Mouse (Mus musculus) stomach, postnatal 0 days (tissue): ENCODE results near the gene Sphk1. TPM values are rescaled to one million over a fixed set of nuclear protein-coding genes. Genes with fewer than 3 reads are reported as not detected.

Experiments used
- ATAC-seq: fragments of 200-750 bp; cut with Nextera tagmentation; 2 replicates; pipeline ENCODE4 v1.8.0; 2017; ENCODE audit not compliant: low FRiP score, low TSS enrichment
- DNase-seq: peaks from one replicate; pipeline ENCODE4 v3.0.0-alpha.2; 2016; ENCODE audit warnings: low spot score
- H3K27ac ChIP-seq: fragments of 300-500 bp; sonication (generic); replicated peaks from 2 replicates; pipeline ENCODE4 v1.5.1; 2014; ENCODE audit warnings: mild to moderate bottlenecking, control low read depth
- H3K27me3 ChIP-seq: fragments of 300-500 bp; sonication (generic); 2 replicates; pipeline ENCODE4 v1.6.1; 2014; ENCODE audit warnings: low read length; ENCODE audit not compliant: control insufficient read depth, insufficient read depth
- H3K36me3 ChIP-seq: fragments of 300-500 bp; sonication (generic); 2 replicates; pipeline ENCODE4 v1.6.1; 2014; ENCODE audit warnings: low read length, mixed read lengths; ENCODE audit not compliant: control insufficient read depth, insufficient read depth
- H3K4me1 ChIP-seq: fragments of 300-500 bp; sonication (generic); replicated peaks from 2 replicates; pipeline ENCODE4 v1.6.1; 2014; ENCODE audit warnings: antibody characterized with exemption; ENCODE audit not compliant: control insufficient read depth, insufficient read depth
- H3K4me2 ChIP-seq: fragments of 300-500 bp; sonication (generic); replicated peaks from 2 replicates; pipeline ENCODE4 v1.6.1; 2014; ENCODE audit warnings: low read depth, mild to moderate bottlenecking, control low read depth, moderate library complexity
- H3K4me3 ChIP-seq: fragments of 300-500 bp; sonication (generic); 2 replicates; pipeline ENCODE4 v1.5.1; 2014; ENCODE audit warnings: low read depth, low read length, control low read depth
- H3K9ac ChIP-seq: fragments of 300-500 bp; sonication (generic); 2 replicates; pipeline ENCODE4 v1.6.1; 2014; ENCODE audit warnings: mild to moderate bottlenecking, low read length, control low read depth, mixed read lengths
- H3K9me3 ChIP-seq: fragments of 300-500 bp; sonication (generic); 2 replicates; pipeline ENCODE4 v1.6.1; 2016; ENCODE audit warnings: low read length; ENCODE audit not compliant: control insufficient read depth
- CTCF ChIP-seq: IDR thresholded peaks from 2 replicates; pipeline ENCODE4 v1.5.1; 2016; ENCODE audit warnings: antibody characterized with exemption, low read depth, mild to moderate bottlenecking, moderate library complexity
- EP300 ChIP-seq: optimal IDR thresholded peaks from 2 replicates; pipeline ENCODE3; 2016; ENCODE audit warnings: antibody characterized with exemption
- WGBS: fragments of 180-500 bp; shearing (Covaris S2); extraction: QIAGEN DNeasy Blood & Tissue Kit; methylation state at CpG from one replicate; pipeline ENCODE4 v1.1.7; 2014; 5-methylcytosine and 5-hydroxymethylcytosine counted together
- polyA plus RNA-seq: library from polyadenylated mRNA; unstranded; fragments of >200 nt; fragmentation: Nextera tagmentation; extraction: Ambion mirVana; gene quantifications from 2 replicates; pipeline ENCODE4 v1.2.1, GENCODE M21; 2015

The Sphk1 gene
- polyA plus RNA-seq, 1 experiment from 2014 or later = 7.9 TPM

GRCm38 (mm10) chr11:116501005-116501746 lies 29.5 kb upstream of the Sphk1 start:
- TF ChIP-seq EP300 (no peak), CTCF (peak; percentile 84)
- no peaks in the 10 kb centered on the region for H3K36me3 ChIP-seq
- H3K4me2 ChIP-seq = no peak overlapping the region
- H3K4me1 ChIP-seq = no peaks in the 10 kb centered on the region
- 20% methylated on average over 7 of the region's 7 CpGs for WGBS
- H3K27ac ChIP-seq = no peak overlapping the region
- peak; percentile 82 for ATAC-seq
- no peaks in the 10 kb centered on the region for H3K9me3 ChIP-seq
- no peak overlapping the region for H3K4me3 ChIP-seq
- no peak overlapping the region for H3K9ac ChIP-seq
- H3K27me3 ChIP-seq = no peaks in the 10 kb centered on the region
- peak; percentile 40 for DNase-seq

- TF ChIP-seq CTCF = no peak
- TF ChIP-seq EP300 = no peak
- H3K9me3 ChIP-seq = no peaks in the 10 kb centered on the region
Observed at GRCm38 (mm10) chr11:116504516-116504915, 26.2 kb upstream of the Sphk1 start.

DNA sequence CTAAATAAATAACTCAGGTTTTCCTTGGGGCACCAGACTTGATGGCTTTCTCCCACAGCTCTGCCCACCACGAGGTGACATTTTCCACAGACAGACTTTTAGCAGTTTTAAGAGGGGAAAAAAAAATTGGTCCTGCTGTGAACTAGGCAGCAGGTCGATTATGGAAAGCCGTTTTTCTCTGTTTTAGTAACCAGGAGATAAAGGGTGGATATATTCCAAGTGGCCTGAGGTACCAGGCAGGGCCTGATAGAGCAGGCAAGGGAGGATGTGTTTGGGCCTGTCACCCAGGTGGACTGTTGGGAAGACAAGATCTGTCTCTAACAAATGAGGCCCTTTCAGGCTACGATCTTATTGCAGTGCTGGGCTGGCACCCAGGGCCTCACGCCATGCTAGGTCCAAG lies 25.2 kb upstream of the Sphk1 start:
- TF ChIP-seq CTCF = no peak
- TF ChIP-seq EP300 = no peak
- Histone ChIP-seq H3K27ac (no peak overlapping the region), H3K27me3 (no peaks in the 10 kb centered on the region), H3K4me2 (no peak overlapping the region), H3K4me3 (no peak overlapping the region), H3K36me3 (no peaks in the 10 kb centered on the region), H3K4me1 (no peaks in the 10 kb centered on the region), H3K9ac (no peak overlapping the region), H3K9me3 (no peaks in the 10 kb centered on the region)
- 58% methylated on average over 5 of the region's 5 CpGs for WGBS
- ATAC-seq (no peak), DNase-seq (no peak)

More at GRCm38 (mm10) chr11:116504516-116504915, 26.2 kb upstream of the Sphk1 start:
- H3K27ac ChIP-seq = no peak overlapping the region
- H3K27me3 ChIP-seq = no peaks in the 10 kb centered on the region
- H3K4me3 ChIP-seq = no peak overlapping the region
- no peak overlapping the region for H3K9ac ChIP-seq
- ATAC-seq = no peak
- no peaks in the 10 kb centered on the region for H3K4me1 ChIP-seq
- no peak overlapping the region for H3K4me2 ChIP-seq
- DNase-seq = no peak
- WGBS = 86% methylated on average over 17 of the region's 17 CpGs
- H3K36me3 ChIP-seq = no peaks in the 10 kb centered on the region

DNA sequence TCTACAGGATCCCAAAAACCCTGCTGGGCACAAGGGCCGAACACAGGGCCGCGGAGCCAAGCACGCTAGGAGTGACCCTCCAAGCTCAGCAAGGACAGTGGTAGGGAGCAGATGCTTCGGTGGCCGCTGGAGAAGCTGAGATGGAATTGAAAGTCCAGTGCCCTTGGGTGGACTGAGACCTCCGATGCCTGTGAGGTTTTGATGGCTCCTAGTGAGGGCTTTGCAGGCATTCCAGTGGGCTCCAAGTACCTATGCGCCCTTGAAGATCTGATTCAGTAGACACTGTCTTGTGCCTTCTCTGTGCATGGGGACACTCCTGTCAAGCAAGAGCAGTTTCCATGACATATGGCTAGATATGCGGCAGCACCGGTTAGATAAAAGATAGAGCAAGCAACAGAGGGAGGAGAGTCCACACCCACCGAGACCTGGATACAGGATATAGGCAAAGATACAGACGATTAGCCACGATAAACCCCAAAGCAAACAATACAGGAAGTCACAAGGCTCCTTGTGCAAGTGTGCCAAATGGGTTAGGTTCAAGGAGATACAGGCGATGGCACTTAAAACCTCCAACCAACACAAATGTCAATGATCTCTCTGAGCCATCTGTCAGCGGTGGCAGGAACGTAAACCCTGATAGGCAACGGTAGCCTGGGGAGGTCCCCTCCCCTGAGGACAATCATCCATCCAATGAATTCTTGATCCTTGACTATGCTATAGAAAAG lies 24.4 kb upstream of the Sphk1 start:
- no peaks in the 10 kb centered on the region for H3K36me3 ChIP-seq
- no peak for ATAC-seq
- no peaks in the 10 kb centered on the region for H3K27me3 ChIP-seq
- H3K4me2 ChIP-seq = no peak overlapping the region
- H3K9ac ChIP-seq = no peak overlapping the region
- TF ChIP-seq EP300 (no peak), CTCF (no peak)
- no peak overlapping the region for H3K27ac ChIP-seq
- no peak overlapping the region for H3K4me3 ChIP-seq
- no peak for DNase-seq
- WGBS = 68% methylated on average over 17 of the region's 17 CpGs
- H3K9me3 ChIP-seq = no peaks in the 10 kb centered on the region
- no peaks in the 10 kb centered on the region for H3K4me1 ChIP-seq

GRCm38 (mm10) chr11:116508689-116509088 lies 22.0 kb upstream of the Sphk1 start:
- Histone ChIP-seq H3K9me3 (no peaks in the 10 kb centered on the region), H3K36me3 (no peaks in the 10 kb centered on the region), H3K27me3 (no peaks in the 10 kb centered on the region), H3K9ac (no peak overlapping the region), H3K4me2 (no peak overlapping the region), H3K4me3 (no peak overlapping the region), H3K4me1 (no peaks in the 10 kb centered on the region), H3K27ac (no peak overlapping the region)
- TF ChIP-seq EP300 (no peak), CTCF (no peak)
- ATAC-seq (0 out of 2 replicates have a peak, but pooled peaks have one; percentile 33), DNase-seq (no peak)
- WGBS = 36% methylated on average over 2 of the region's 2 CpGs
